Mouse (Mus musculus) spleen, adult 2 months (tissue): ENCODE measurements around the gene Atp2c2. TPM values are rescaled to one million over a fixed set of nuclear protein-coding genes. Genes with fewer than 3 reads are reported as not detected.

Experiments
- DNase-seq, 2 experiments: peaks; one replicate each; pipeline versions ENCODE4 v3.0.0 to v3.0.0-alpha.2; 2012 to 2021; ENCODE audit warnings: low spot score in 2 of 2, low read depth in 1 of 2
- H3K27ac ChIP-seq: fragments of 200-500 bp; 2 replicates; pipeline ENCODE4 v1.5.1; 2012; ENCODE audit warnings: low read length, inconsistent platforms; ENCODE audit not compliant: insufficient read depth
- H3K27me3 ChIP-seq: fragments of 200-500 bp; 2 replicates; pipeline ENCODE4 v1.6.1; 2012; ENCODE audit warnings: mild to moderate bottlenecking, moderate library complexity, low read length, inconsistent platforms; ENCODE audit not compliant: control insufficient read depth, insufficient read depth
- H3K36me3 ChIP-seq: fragments of 200-500 bp; 2 replicates; pipeline ENCODE4 v1.6.1; 2012; ENCODE audit warnings: mild to moderate bottlenecking, low read length, inconsistent platforms; ENCODE audit not compliant: control insufficient read depth, insufficient read depth
- H3K4me1 ChIP-seq: fragments of 200-500 bp; 2 replicates; pipeline ENCODE4 v1.6.1; 2011; ENCODE audit warnings: inconsistent platforms; ENCODE audit not compliant: control insufficient read depth, insufficient read depth, insufficient read length
- H3K4me3 ChIP-seq: fragments of 200-500 bp; 2 replicates; pipeline ENCODE4 v1.5.1; 2011; ENCODE audit warnings: mild to moderate bottlenecking, inconsistent platforms; ENCODE audit not compliant: insufficient read depth, insufficient read length; ENCODE audit errors: extremely low read depth
- CTCF ChIP-seq: fragments of 200-500 bp; IDR thresholded peaks from 2 replicates; pipeline ENCODE4 v1.5.1; 2011; ENCODE audit warnings: mild to moderate bottlenecking, inconsistent platforms; ENCODE audit not compliant: insufficient read depth, insufficient read length, insufficient replicate concordance; ENCODE audit errors: extremely low read depth
- POLR2A ChIP-seq: fragments of 200-500 bp; IDR thresholded peaks from 2 replicates; pipeline ENCODE4 v1.6.1; 2011; ENCODE audit warnings: low read depth, low read length, inconsistent platforms
- WGBS: fragments of 180-500 bp; shearing (Covaris S2); methylation state at CpG from one replicate; pipeline ENCODE4 v1.1.7; 2018; 5-methylcytosine and 5-hydroxymethylcytosine counted together
- polyA plus RNA-seq: library from polyadenylated mRNA; depleted of rRNA; stranded (reverse); fragments of >200 nt; gene quantifications from 2 replicates; pipeline ENCODE4 v1.2.3, GENCODE M21; 2012

Gene Atp2c2
- polyA plus RNA-seq, 1 experiment = 0.28 TPM

DNA sequence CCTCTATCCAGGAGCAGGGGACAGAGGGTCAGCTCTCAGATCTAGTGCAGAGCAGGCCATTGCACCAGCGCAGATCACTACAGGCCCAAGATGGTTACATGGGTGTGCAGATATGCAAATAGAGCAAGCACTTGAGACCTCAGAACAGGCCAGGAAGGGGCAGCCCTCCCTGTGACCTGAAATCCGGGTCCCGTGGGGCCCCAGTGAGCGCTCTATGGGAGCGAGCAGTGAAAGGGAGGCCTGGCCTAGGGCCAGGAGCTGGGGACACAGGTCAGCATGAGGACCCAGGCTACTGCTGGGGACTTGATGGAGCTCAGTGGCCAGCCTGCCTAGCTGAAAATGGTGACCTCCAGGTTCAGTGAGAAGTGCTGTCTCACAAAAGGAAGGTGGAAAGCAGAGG is 56.7 kb downstream of the Atp2c2 start:
- Histone ChIP-seq H3K27me3 (no peaks in the 10 kb centered on the region), H3K27ac (no peak overlapping the region), H3K4me1 (peaks cover 12% of the 10 kb centered on the region), H3K36me3 (peaks cover 2% of the 10 kb centered on the region), H3K4me3 (no peak overlapping the region)
- no peak for DNase-seq
- 32% methylated on average over 5 of the region's 5 CpGs for WGBS
- TF ChIP-seq CTCF = no peak
- no peak for TF ChIP-seq POLR2A

- 89% methylated on average over 11 of the region's 11 CpGs for WGBS
- Histone ChIP-seq H3K36me3 (peaks cover 8% of the 10 kb centered on the region), H3K27ac (no peak overlapping the region), H3K4me3 (no peak overlapping the region), H3K27me3 (no peaks in the 10 kb centered on the region), H3K4me1 (no peaks in the 10 kb centered on the region)
- no peak for DNase-seq
- no peak for TF ChIP-seq CTCF
- TF ChIP-seq POLR2A = no peak
Observed at GRCm38 (mm10) chr8:119761692-119762091, 61.9 kb downstream of the Atp2c2 start.

DNA sequence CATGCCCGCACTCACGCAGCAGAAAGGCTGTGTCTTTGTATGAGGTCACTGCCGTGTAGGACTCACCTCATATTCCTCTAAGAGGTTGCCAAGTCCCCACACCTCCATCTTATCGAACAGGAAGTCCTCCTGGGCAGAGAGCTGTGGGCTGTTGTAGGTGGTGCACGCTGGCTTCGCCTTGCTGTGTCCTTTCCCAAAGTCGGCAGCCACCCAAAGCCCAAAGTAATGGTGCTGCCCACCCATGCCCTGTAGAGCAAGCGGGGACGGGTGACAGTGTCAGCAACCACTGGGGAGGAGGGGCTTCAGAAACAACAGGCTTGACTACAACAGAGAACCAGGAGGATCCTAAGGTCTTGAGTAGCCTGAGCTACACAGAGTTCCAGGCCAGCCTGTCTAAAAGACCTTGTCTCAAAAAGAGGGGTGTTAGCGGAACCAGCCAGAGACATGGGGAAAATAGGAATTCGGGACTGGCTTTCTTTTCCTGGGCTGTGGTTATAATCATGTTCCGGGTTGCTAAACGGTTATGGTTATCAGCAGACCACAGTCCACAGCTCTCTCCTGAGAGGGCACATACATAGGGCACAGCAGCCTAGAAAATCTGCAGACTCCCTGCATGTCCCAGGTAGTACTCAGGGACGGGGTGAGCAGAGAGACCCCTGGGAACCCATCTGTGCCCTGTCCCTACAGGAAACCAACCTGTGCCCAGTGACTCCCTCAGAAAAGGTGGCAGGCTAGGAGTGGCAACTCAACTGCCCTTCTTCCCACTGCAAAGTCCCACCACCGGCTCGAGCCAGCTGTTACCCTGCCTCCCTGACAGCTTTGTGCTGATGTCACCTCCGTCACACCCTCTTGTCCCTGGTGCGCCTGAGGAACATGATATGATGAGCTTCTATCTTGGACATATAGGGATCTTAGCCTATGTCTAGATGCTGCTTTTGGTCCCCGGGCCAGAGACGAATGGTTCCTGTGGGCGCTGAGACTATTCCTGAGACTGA is 62.7 kb downstream of the Atp2c2 start:
- no peak overlapping the region for H3K4me3 ChIP-seq
- DNase-seq = no peak
- WGBS = 79% methylated on average over 21 of the region's 21 CpGs
- H3K27me3 ChIP-seq = no peaks in the 10 kb centered on the region
- H3K36me3 ChIP-seq = peaks cover 9% of the 10 kb centered on the region
- no peaks in the 10 kb centered on the region for H3K4me1 ChIP-seq
- TF ChIP-seq CTCF = no peak
- no peak for TF ChIP-seq POLR2A
- no peak overlapping the region for H3K27ac ChIP-seq

DNA sequence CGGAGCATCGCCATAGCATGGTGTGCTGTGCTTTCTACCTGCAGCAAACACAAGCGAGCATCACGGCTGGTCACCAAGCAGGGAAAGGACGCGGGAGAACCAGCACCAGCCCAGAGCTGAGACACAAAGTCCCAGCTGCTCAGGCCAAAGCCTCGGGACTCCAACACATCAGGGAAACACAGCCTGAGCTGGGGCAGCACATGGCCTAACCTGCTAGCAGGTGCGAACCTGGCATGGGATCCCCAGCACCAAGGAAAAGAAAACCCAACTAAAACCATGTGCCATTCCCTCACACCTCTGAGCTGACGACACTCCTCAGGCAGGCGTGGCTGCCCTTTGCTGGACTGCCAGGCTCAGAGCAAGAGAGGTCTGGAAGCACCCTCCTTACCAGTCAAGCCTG is 65.5 kb downstream of the Atp2c2 start:
- no peak overlapping the region for H3K27ac ChIP-seq
- no peak for DNase-seq
- H3K36me3 ChIP-seq = peaks cover 16% of the 10 kb centered on the region
- no peaks in the 10 kb centered on the region for H3K27me3 ChIP-seq
- H3K4me3 ChIP-seq = no peak overlapping the region
- TF ChIP-seq POLR2A = no peak
- no peak for TF ChIP-seq CTCF
- no peaks in the 10 kb centered on the region for H3K4me1 ChIP-seq
- WGBS = 94% methylated on average over 10 of the region's 10 CpGs

- 77% methylated on average over 22 of the region's 22 CpGs for whole genome bisulfite sequencing
- no peak overlapping the region for H3K27ac ChIP-seq
- H3K4me3 ChIP-seq = no peak overlapping the region
- H3K4me1 ChIP-seq = no peaks in the 10 kb centered on the region
- H3K27me3 ChIP-seq = no peaks in the 10 kb centered on the region
- H3K36me3 ChIP-seq = peaks cover 16% of the 10 kb centered on the region
- TF ChIP-seq POLR2A (no peak), CTCF (no peak)
- DNase-seq = no peak
Observed at GRCm38 (mm10) chr8:119765761-119766444, 66.1 kb downstream of the Atp2c2 start.

DNA sequence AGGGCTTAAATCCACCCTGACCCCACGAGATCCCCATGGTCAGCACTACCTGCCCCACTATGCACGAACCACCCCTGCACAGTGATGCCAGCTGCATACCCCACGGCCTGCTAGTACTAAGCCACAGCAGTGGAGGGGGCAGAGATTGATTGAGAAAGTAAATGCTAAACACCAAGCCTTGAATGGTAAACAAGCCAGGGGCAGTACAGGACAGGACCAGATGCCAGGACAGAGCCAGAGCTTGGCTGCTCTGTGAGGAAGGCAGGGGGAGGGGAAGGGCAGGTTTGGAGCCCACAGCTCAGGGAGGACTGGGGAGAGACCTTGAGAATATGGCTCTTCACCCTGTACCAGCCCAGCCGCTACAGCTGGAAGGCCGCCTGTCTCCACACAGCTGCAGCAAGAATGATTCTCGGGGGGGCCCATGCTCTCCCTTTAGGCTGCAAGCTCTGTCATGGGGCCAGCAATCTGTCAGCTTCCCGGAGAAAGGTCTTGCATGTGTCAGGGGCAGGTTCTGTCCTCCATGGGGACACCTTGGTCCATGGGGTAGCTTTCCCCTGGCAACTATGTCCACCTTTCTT is 76.9 kb downstream of the Atp2c2 start:
- Histone ChIP-seq H3K27me3 (no peaks in the 10 kb centered on the region), H3K27ac (no peak overlapping the region), H3K4me3 (no peak overlapping the region), H3K4me1 (peaks cover 11% of the 10 kb centered on the region; the same call in 1 of the 2 replicates), H3K36me3 (peaks cover 2% of the 10 kb centered on the region; the same call in 1 of the 2 replicates)
- 77% methylated on average over 7 of the region's 7 CpGs for WGBS
- TF ChIP-seq CTCF (no peak), POLR2A (no peak)
- no peak for DNase-seq
